Mouse (Mus musculus) adrenal gland, postnatal 4 days (tissue): ENCODE measurements around the gene Wnt5b. TPM values are rescaled to one million over a fixed set of nuclear protein-coding genes. Genes with fewer than 3 reads are reported as not detected.

Experiments used
- DNase-seq, 2 experiments: peaks; one replicate each; pipeline ENCODE4 v3.0.0; 2021 to 2022; ENCODE audit warnings: low spot score in 2 of 2, mixed read lengths in 2 of 2
- total RNA-seq, 2 experiments: library from RNA; stranded (reverse); gene quantifications; 2 replicates each; pipeline ENCODE4 v1.2.3; 2021

Wnt5b gene
- total RNA-seq, 2 experiments from 2014 or later = 4.5 to 6.2 TPM

DNA sequence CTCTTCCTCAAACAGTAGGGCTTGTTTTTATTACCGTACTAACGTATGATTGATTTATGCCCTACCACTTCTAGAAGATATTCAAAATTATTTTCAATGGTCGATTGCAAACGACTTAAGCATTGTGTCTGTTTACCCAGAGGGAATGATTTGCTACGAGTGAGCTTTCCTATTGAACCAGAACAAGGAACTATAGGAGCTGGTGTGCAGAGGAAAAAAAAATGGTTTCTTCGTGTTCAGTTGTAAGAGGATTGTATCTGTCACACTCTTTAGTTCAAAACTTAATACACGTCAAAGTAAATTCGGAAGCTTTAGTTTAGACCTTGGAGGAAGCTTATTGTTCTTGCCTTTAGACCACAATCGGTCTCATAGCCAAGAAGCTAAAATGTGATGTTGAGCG, 155.1 kb downstream of the Wnt5b start:
- DNase-seq = no peak

DNA sequence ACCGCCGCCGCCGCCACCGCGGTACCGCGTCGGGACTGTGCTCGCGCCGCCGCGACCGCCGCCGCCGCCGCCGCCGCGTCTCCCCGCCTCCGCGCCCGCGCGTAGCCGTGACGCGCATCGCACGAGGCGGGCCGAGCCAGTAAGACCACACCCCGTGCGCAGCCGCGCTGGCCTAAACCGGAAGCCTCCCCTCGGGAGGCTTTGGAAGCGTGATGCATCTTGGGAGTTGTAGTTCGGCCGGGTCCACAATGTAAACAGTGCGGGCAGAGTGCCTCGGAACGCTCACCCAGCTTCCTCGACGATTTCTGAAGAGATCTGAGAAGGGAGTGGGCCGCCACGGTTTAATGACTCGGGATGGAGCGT, 155.5 kb downstream of the Wnt5b start:
- DNase-seq = peak; percentile 82 to 88

DNA sequence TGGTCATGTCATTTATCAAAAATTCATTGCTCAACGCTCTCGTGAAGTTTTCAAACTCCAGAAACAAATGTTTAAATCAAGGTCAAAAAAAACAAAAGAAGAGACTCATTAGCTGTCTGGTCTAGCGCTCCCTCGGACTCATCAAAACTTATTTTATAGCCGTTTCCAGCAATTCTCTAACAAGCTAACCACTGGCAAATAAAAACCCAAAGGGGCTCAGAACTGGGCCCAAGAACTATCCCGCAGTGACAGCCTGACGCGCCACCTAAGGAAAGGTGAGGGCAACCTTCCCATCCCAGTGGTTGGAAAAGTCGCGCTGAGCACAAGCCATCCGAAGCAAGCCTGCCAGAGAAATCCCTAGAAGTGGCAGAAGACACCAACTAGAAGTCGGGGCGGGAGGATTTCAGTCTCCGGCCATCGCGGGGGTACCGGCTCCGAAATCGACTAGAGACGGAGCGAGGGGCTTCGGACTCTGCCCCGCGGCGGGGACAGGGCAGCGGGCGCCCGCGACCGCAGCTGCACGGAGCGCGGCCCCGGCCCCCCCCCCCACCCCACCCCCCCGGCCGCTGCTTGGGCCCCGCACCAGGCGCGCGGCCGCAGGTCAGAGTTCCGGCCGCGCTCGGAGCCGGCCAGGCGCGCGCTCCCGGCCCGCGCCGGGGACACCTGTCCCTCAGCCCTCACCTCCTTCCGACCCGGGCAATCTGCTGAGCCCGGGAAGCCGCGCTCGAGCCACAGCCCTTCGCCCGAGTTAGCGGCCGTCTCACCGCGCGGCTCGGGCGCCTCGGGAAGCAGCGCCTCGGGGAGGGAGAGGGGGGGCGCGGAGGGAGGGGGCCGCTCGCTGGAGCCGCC, 156.1 kb downstream of the Wnt5b start:
- peak in 1 of 2 experiments; percentile 19 for DNase-seq

GRCm38 (mm10) chr6:119386821-119387220, 157.3 kb downstream of the Wnt5b start:
- DNase-seq = no peak

DNA sequence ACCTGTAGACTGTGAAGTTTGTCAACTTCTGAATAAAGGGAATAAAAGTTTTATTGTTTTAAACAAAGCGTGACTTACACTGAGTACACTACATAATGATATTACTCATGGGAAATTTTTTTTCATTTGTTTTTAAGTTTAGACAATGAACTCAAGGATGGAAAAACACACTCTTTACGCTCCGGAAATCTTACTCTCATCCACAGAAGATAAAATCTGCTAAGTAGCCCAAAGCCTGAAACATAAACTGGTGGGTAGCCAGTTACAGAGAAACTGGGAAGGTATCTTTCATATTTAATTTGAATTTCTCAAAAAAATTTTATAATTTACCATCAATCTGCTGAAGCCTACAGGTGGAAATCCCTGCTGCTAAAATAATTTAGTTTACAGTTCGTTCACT, 157.7 kb downstream of the Wnt5b start:
- no peak for DNase-seq

GRCm38 (mm10) chr6:119385668-119386067, 158.5 kb downstream of the Wnt5b start:
- DNase-seq = no peak

Other genes with a start within 250 kb of the Wnt5b start
- under 1 TPM; 0.25 to 0.87 TPM for gene Lrtm2, start 213.6 kb downstream of the Wnt5b start, total RNA-seq
- gene Adipor2, start 126.6 kb downstream of the Wnt5b start, total RNA-seq = 100 to 1,000 TPM; 141 to 151 TPM
- 10 to 100 TPM; 40.1 to 41.9 TPM for gene Fbxl14, start 64.7 kb downstream of the Wnt5b start, total RNA-seq